Mouse (Mus musculus) central nervous system, embryonic 18 days (tissue): ENCODE data around the gene Zcchc18. TPM values are rescaled to one million over a fixed set of nuclear protein-coding genes. Genes with fewer than 3 reads are reported as not detected.

Experiments
- polyA plus RNA-seq: library from polyadenylated mRNA; depleted of rRNA; stranded (reverse); fragments of >200 nt; gene quantifications from 2 replicates; pipeline ENCODE4 v1.2.3, GENCODE M21; 2012; rRNA removed

Gene Zcchc18
- polyA plus RNA-seq, result 298 and 323 TPM in 2 replicates

GRCm38 (mm10) chrX:136992978-136993547 is at the start of gene Zcchc18:
TSS of gene Zcchc18 (plus strand) at chrX:136993155.

GRCm38 (mm10) chrX:136975397-136975796 is 17.6 kb upstream of the Zcchc18 start, which contains the start of gene Tmsb15b2:
TSS of gene Tmsb15b2 (minus strand) at chrX:136975497.

GRCm38 (mm10) chrX:136976424-136977084 is 16.4 kb upstream of the Zcchc18 start, which contains the start of the genes Tmsb15l and Tmsb15b1:
TSS of gene Tmsb15l (minus strand) at chrX:136976869.
TSS of gene Tmsb15b1 (minus strand) at chrX:136976874.

GRCm38 (mm10) chrX:137038000-137038483 is 45.1 kb downstream of the Zcchc18 start, which contains the start of gene Slc25a53:
TSS of gene Slc25a53 (minus strand) at chrX:137038302.

Other genes with a start within 250 kb of the Zcchc18 start
- gene Morf4l2, start 249.5 kb upstream of the Zcchc18 start, polyA plus RNA-seq, result 467 and 514 TPM in 2 replicates
- gene Glra4, start 213.0 kb upstream of the Zcchc18 start, polyA plus RNA-seq, result 0.04 TPM in 1 of 2 replicates, not detected in the other
- 25.5 and 26.3 TPM in 2 replicates for gene Plp1, start 170.5 kb upstream of the Zcchc18 start, polyA plus RNA-seq
- 13.5 and 14.5 TPM in 2 replicates for gene Rab9b, start 124.4 kb upstream of the Zcchc18 start, polyA plus RNA-seq
- gene H2bfm, start 65.8 kb upstream of the Zcchc18 start, polyA plus RNA-seq, result not detected in 2 replicates
- gene Tmsb15b2, start 17.7 kb upstream of the Zcchc18 start, polyA plus RNA-seq, result 58.1 and 64.6 TPM in 2 replicates
- 14.7 and 16.4 TPM in 2 replicates for gene Tmsb15l, start 16.3 kb upstream of the Zcchc18 start, polyA plus RNA-seq
- 27.6 and 30.1 TPM in 2 replicates for gene Tmsb15b1, start 16.3 kb upstream of the Zcchc18 start, polyA plus RNA-seq
- 18.0 and 18.6 TPM in 2 replicates for gene Slc25a53, start 45.1 kb downstream of the Zcchc18 start, polyA plus RNA-seq
- gene Fam199x, start 56.4 kb downstream of the Zcchc18 start, polyA plus RNA-seq, result 3.3 and 3.5 TPM in 2 replicates
- gene Esx1, start 128.9 kb downstream of the Zcchc18 start, polyA plus RNA-seq, result not detected in 2 replicates